Mouse (Mus musculus) layer of hippocampus, postnatal 10 days (tissue): Measurements from ENCODE around the gene Dnlz. TPM values are rescaled to one million over a fixed set of nuclear protein-coding genes. Genes with fewer than 3 reads are reported as not detected.

ENCODE experiments used
- DNase-seq, 2 experiments: peaks; one replicate each; pipeline ENCODE4 v3.0.0; 2021; ENCODE audit warnings: low spot score in 2 of 2
- total RNA-seq, 2 experiments: library from RNA; stranded (reverse); gene quantifications; 2 replicates each; pipeline ENCODE4 v1.2.3; 2021

The Dnlz gene
- total RNA-seq, 2 experiments from 2014 or later, result 26.6 to 27.1 TPM

DNA sequence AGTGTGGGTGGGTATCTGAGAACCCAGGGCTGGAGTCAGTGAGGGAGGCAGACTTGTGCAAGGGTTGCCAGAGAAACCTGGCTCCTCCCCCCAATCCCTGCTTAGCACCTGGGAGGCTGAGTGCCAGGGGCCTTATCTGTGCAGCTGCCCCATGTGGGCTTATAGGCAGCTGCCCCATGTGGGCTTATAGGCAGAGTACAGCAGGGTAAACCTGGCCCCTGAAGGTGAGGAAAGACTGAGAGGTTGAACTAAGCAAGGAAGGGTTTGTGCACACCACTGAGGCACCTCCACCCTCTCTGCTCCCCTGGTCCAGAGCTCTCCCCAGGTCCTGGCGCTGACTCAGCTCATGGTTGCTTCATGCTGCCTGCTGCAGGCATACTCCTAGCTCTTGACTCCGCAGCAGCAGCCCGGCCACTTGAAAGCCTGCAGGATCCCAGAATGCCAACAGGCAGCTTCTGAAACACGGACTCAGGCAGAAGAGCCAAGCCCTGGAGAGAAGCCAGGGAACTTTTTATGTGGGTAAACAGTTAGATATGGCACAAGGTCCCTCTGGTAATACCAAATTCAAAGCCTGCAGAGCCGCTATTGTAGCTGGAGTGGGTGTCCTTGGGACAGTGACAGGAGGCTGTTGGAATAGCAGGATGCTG, 51.6 kb downstream of the Dnlz start:
- peak in 1 of 2 experiments; percentile 26 for DNase-seq

DNA sequence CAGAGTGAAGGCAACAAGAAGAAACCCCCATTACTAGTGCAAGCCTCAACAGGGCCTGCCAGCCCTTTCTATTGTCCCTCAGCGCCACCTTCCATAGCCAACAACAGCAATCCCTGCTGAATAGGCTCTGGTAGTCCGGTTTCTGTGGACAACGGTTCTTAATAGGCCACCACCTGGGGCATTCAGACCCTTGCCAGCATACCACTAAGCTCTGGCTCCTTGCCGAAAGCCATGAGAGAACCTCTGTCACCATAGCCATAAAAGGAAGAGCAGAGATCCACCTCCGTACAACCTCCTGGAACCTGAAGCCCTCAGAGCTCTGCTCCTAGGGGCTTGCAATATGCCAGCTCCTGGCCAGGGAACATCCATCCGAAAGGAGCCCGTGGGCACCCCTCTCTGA, 52.6 kb downstream of the Dnlz start:
- DNase-seq, result peak; percentile 42 to 50

DNA sequence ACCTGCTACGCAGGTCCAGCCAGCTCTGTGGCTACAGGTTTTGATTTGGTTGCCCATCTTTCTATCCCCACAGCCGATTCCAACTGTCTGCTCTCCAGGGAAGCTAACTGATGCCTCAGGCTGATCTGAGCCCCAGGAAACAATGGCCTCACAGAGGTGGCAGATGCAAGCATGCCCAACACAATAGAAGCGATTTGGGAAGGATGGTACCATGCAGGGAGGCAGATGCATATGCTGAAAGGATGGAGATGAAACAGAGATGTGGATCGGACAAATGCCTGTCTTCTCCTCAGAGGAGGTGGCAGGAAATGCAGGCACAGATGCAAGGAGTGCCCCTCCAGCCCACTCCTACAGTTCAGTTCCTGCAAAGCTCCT, 53.1 kb downstream of the Dnlz start:
- no peak for DNase-seq

DNA sequence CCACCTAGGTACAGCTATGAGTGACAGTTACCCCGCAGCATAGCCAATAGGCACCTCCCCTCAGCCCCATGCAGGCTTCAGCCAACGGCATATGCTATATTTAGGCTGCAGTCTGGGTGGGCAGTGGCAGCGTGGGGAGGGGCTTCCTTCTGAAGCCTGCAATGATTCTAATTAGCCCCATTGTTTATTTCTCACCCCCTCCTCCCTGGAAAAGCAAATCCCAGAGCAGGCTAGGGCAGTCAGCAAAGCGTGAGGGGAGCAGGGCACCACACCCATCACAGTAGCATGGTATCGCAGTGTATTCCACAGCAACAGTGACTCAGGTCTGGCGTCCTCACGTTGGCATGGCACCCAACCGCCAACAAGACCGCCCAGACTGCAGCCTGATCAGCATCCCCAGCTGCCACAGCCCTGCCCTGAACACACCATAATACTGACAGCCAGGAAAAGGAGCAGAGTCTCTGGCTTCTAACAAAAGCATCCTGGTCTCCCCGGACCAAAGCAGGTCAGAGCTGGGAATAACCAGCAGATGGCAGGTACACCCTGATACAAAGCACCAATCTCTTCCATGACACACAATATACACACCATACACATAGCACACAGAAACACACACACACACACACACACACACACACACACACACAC, 53.6 kb downstream of the Dnlz start:
- peak; percentile 63 to 75 for DNase-seq

Other genes with a start within 250 kb of the Dnlz start
- gene Nacc2, start 228.9 kb downstream of the Dnlz start, total RNA-seq, result 10 to 100 TPM; 42.8 to 46.3 TPM
- not detected for gene Lhx3, start 143.8 kb downstream of the Dnlz start, total RNA-seq
- 10 to 100 TPM; 18.6 to 19.1 TPM for gene Qsox2, start 114.6 kb downstream of the Dnlz start, total RNA-seq
- 1 to 10 TPM in 1 of 2 experiments, under 1 TPM in 1; 0.78 to 1.1 TPM for gene Ccdc187, start 57.6 kb downstream of the Dnlz start, total RNA-seq
- gene Gpsm1, start 36.6 kb downstream of the Dnlz start, total RNA-seq, result 10 to 100 TPM; 83.7 to 84.2 TPM
- 1 to 10 TPM; 2.0 to 2.6 TPM for gene Card9, start 8.8 kb upstream of the Dnlz start, total RNA-seq
- gene Snapc4, start 28.5 kb upstream of the Dnlz start, total RNA-seq, result 10 to 100 TPM; 80.5 to 89.7 TPM
- gene Entr1, start 37.2 kb upstream of the Dnlz start, total RNA-seq, result 100 to 1,000 TPM; 176 TPM
- 100 to 1,000 TPM; 111 to 112 TPM for gene Pmpca, start 37.2 kb upstream of the Dnlz start, total RNA-seq
- 10 to 100 TPM; 17.2 to 21.0 TPM for gene Inpp5e, start 57.1 kb upstream of the Dnlz start, total RNA-seq
- 10 to 100 TPM; 43.9 to 46.1 TPM for gene Sec16a, start 93.1 kb upstream of the Dnlz start, total RNA-seq
- 10 to 100 TPM; 43.9 to 46.7 TPM for gene Notch1, start 164.6 kb upstream of the Dnlz start, total RNA-seq
- 100 to 1,000 TPM in 1 of 2 experiments, 10 to 100 TPM in 1; 82.2 to 102 TPM for gene Egfl7, start 227.9 kb upstream of the Dnlz start, total RNA-seq
- gene Gm20532, start 234.5 kb upstream of the Dnlz start, total RNA-seq, result not detected